Mouse (Mus musculus): ENCODE measurements around the gene Plod3. TPM values are rescaled to one million over a fixed set of nuclear protein-coding genes. Genes with fewer than 3 reads are reported as not detected.
A peak's percentile ranks its signal among the peaks of the same experiment; 100 is the strongest.

The Plod3 gene
- total and polyA plus RNA-seq, 3 experiments, result 56.0 to 62.8 TPM; not detected in 1

DNA sequence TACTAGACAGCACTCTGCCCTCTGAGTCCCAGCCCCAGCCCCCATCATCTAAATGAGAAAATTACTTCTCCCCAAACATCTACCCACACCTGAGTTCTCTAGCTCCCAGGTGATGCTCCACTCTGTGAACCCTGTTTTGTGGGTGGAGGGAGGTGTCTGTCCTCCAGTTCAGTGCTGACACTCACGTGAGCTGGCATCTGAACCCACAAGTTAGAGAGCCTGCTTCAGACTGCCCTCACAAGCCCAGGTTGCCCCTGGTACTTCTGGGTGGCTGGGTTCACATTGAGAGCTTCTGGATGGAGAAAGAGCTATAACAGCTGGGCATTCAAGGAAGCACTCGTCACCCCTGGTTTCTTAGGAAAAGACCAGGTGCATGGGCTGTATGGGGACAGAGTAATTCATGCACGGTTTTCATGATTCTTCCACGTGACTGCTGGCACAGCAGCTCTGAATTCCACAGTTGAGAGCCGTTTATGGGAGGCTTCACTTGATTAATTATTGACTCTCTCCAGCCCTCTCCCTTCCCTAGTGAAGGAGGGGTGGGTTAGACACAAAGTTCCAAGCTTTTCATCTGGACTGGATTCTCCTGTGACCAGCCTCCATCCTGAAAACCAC, 27.7 kb upstream of the Plod3 start:
- DNase-seq (ENCODE audit: low read depth, low spot score), result no peak
- Histone ChIP-seq H3K4me1 (ENCODE audit: control insufficient read depth in 1 of 2, insufficient read depth in 2 of 2, low read length in 2 of 2) (peaks cover 0 to 17% of the 10 kb centered on the region in 2 experiments; a peak in 2 of 4 replicates), H3K79me2 (ENCODE audit: control insufficient read depth, insufficient read depth, low read length, poor library complexity) (peaks cover 25% of the 10 kb centered on the region), H3K27ac (ENCODE audit: control insufficient read depth, low read depth, low read length) (no peak overlapping the region), H3K4me3 (ENCODE audit: control insufficient read depth in 1 of 2, insufficient read depth in 1 of 2, low read depth in 2 of 2, low read length in 2 of 2) (no peak overlapping the region), H3K36me3 (ENCODE audit: control insufficient read depth in 1 of 2, insufficient read depth in 2 of 2, low read length in 2 of 2) (peaks cover 0 to 8% of the 10 kb centered on the region in 2 experiments; a peak in 3 of 4 replicates), H3K9ac (ENCODE audit: control insufficient read depth, low read depth, low read length, poor library complexity, severe bottlenecking) (no peak overlapping the region), H3K9me3 (replicated peaks; ENCODE audit: insufficient read depth, low read length) (no peaks in the 10 kb centered on the region), H3K27me3 (ENCODE audit: control insufficient read depth in 1 of 2, insufficient read depth in 2 of 2, low read length in 2 of 2) (no peaks in the 10 kb centered on the region)
- no peak for TF ChIP-seq MXI1 (IDR thresholded peaks at IDR 0.05; ENCODE audit: low read depth, low read length)
- no peak for TF ChIP-seq USF1 (IDR thresholded peaks at IDR 0.05; ENCODE audit: low read depth, low read length)
- no peak for TF ChIP-seq USF2 (IDR thresholded peaks at IDR 0.05; ENCODE audit: borderline replicate concordance in 1 of 2, insufficient read depth in 1 of 2, low read depth in 1 of 2, low read length in 2 of 2)
- TF ChIP-seq NRF1 (IDR thresholded peaks at IDR 0.05; ENCODE audit: insufficient read depth, low read depth, low read length, poor library complexity, severe bottlenecking), result no peak
- no peak for TF ChIP-seq SMC3 (IDR thresholded peaks at IDR 0.05; ENCODE audit: low read depth, low read length)

DNA sequence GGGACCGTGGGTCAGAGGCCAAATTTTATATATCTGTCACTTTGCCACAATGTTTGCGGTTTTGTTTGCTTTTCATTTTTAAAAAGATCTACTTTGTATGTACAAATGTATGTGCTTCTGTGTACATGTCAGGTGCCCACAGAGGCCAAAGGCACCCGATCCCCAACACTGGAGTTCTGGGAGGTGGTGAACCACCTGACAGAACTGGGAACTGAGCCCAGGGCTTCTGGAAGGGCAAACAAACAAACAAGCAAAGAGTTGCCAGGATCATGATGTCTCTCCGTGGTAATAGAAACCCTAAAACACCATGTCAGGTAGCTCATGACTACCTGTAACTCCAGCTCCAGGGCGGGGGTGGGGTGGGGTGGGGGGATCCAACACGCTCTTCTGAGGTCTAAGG, 26.8 kb upstream of the Plod3 start:
- Histone ChIP-seq H3K4me3 (ENCODE audit: control insufficient read depth in 1 of 2, insufficient read depth in 1 of 2, low read depth in 2 of 2, low read length in 2 of 2) (no peak overlapping the region), H3K36me3 (ENCODE audit: control insufficient read depth in 1 of 2, insufficient read depth in 2 of 2, low read length in 2 of 2) (peaks cover 0 to 9% of the 10 kb centered on the region in 2 experiments; a peak in 3 of 4 replicates), H3K9ac (ENCODE audit: control insufficient read depth, low read depth, low read length, poor library complexity, severe bottlenecking) (no peak overlapping the region), H3K27ac (ENCODE audit: control insufficient read depth, low read depth, low read length) (no peak overlapping the region), H3K4me1 (ENCODE audit: control insufficient read depth in 1 of 2, insufficient read depth in 2 of 2, low read length in 2 of 2) (peaks cover 0 to 19% of the 10 kb centered on the region in 2 experiments; a peak in 3 of 4 replicates), H3K27me3 (ENCODE audit: control insufficient read depth in 1 of 2, insufficient read depth in 2 of 2, low read length in 2 of 2) (no peaks in the 10 kb centered on the region), H3K9me3 (replicated peaks; ENCODE audit: insufficient read depth, low read length) (no peaks in the 10 kb centered on the region), H3K79me2 (ENCODE audit: control insufficient read depth, insufficient read depth, low read length, poor library complexity) (peaks cover 18% of the 10 kb centered on the region)
- DNase-seq (ENCODE audit: low read depth, low spot score), result no peak
- TF ChIP-seq TAL1 (IDR thresholded peaks at IDR 0.05; ENCODE audit: low read length), result no peak
- TF ChIP-seq MYC (IDR thresholded peaks at IDR 0.05; ENCODE audit: low read depth, low read length), result no peak

DNA sequence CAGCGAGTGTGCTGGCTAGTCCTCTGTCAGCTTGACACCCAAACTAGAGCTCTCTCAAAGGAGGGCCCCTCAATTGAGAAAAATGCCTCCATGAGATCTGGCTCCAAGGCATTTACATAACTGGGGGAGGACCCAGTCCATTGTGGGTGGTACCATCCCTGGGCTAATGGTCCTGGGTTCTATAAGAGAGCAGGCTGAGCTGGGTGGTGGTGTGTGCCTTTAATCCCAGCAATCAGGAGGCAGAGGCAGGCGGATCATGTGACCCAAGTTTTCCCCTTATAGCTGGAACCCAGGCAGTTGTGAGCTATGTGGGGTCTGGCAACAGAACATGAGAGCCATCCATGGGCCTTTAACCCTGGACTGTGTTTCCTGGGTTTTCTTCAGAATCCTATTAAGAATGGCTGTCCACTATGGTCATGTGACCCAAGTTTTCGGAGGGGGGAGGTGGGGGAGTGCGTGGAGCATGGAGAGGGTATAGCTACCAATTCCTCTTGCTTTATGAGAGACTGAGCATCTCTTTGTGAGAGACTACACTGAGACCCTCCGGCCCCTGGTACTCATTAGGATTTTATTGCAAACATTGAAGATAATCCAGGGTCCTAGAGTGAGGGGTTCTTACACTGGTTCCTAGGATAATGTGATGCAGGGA, 25.4 kb upstream of the Plod3 start:
- no peak for DNase-seq (ENCODE audit: low read depth, low spot score)
- no peak for TF ChIP-seq MYC (IDR thresholded peaks at IDR 0.05; ENCODE audit: low read depth, low read length)
- TF ChIP-seq SIN3A (IDR thresholded peaks at IDR 0.05; ENCODE audit: low read length), result no peak
- no peak for TF ChIP-seq ZMIZ1 (IDR thresholded peaks at IDR 0.05; ENCODE audit: low read depth, low read length)
- no peak for TF ChIP-seq ZNF384 (IDR thresholded peaks at IDR 0.05; ENCODE audit: low read depth, low read length)
- TF ChIP-seq NRF1 (IDR thresholded peaks at IDR 0.05; ENCODE audit: insufficient read depth, low read depth, low read length, poor library complexity, severe bottlenecking), result no peak
- TF ChIP-seq MXI1 (IDR thresholded peaks at IDR 0.05; ENCODE audit: low read depth, low read length), result no peak
- TF ChIP-seq USF1 (IDR thresholded peaks at IDR 0.05; ENCODE audit: low read depth, low read length), result peak; percentile 63
- TF ChIP-seq POLR2A (IDR thresholded peaks at IDR 0.05; ENCODE audit: control insufficient read depth in 1 of 2, insufficient read depth in 1 of 2, low read depth in 1 of 2, low read length in 2 of 2, poor library complexity in 1 of 2), result no peak
- no peak for TF ChIP-seq HCFC1 (IDR thresholded peaks at IDR 0.05; ENCODE audit: low read depth, low read length)
- Histone ChIP-seq H3K79me2 (ENCODE audit: control insufficient read depth, insufficient read depth, low read length, poor library complexity) (peaks cover 11% of the 10 kb centered on the region), H3K9ac (ENCODE audit: control insufficient read depth, low read depth, low read length, poor library complexity, severe bottlenecking) (peak overlapping the region; percentile 57), H3K36me3 (ENCODE audit: control insufficient read depth in 1 of 2, insufficient read depth in 2 of 2, low read length in 2 of 2) (peaks cover 0 to 22% of the 10 kb centered on the region in 2 experiments; a peak in 3 of 4 replicates), H3K27me3 (ENCODE audit: control insufficient read depth in 1 of 2, insufficient read depth in 2 of 2, low read length in 2 of 2) (no peaks in the 10 kb centered on the region), H3K9me3 (replicated peaks; ENCODE audit: insufficient read depth, low read length) (no peaks in the 10 kb centered on the region), H3K4me3 (ENCODE audit: control insufficient read depth in 1 of 2, insufficient read depth in 1 of 2, low read depth in 2 of 2, low read length in 2 of 2) (peak overlapping the region; percentile 80), H3K4me1 (ENCODE audit: control insufficient read depth in 1 of 2, insufficient read depth in 2 of 2, low read length in 2 of 2) (peaks cover 3 to 25% of the 10 kb centered on the region in 2 experiments; a peak in 3 of 4 replicates), H3K27ac (ENCODE audit: control insufficient read depth, low read depth, low read length) (peak overlapping the region; percentile 5; the same call in 1 of the 2 replicates)
